Mouse (Mus musculus) heart, adult 2 months (tissue): ENCODE measurements around the gene Sds. TPM values are rescaled to one million over a fixed set of nuclear protein-coding genes. Genes with fewer than 3 reads are reported as not detected.

ENCODE experiments used
- DNase-seq, 2 experiments: peaks; one replicate each; pipeline ENCODE4 v3.0.0; 2021
- H3K27ac ChIP-seq: fragments of 200-600 bp; 2 replicates; pipeline ENCODE4 v1.8.1; 2022
- H3K27me3 ChIP-seq: fragments of 200-500 bp; 2 replicates; pipeline ENCODE4 v1.6.1; 2012; ENCODE audit warnings: mild to moderate bottlenecking, low read length, inconsistent platforms, mixed read lengths; ENCODE audit not compliant: control insufficient read depth, insufficient read depth
- H3K36me3 ChIP-seq: fragments of 200-500 bp; 2 replicates; pipeline ENCODE4 v1.6.1; 2012; ENCODE audit warnings: low read length, inconsistent platforms; ENCODE audit not compliant: control insufficient read depth, insufficient read depth
- H3K4me1 ChIP-seq: fragments of 200-500 bp; 2 replicates; pipeline ENCODE4 v1.6.1; 2011; ENCODE audit warnings: low read length; ENCODE audit not compliant: control insufficient read depth, insufficient read depth
- H3K4me3 ChIP-seq: fragments of 200-600 bp; 2 replicates; pipeline ENCODE4 v1.8.1; 2022
- H3K79me2 ChIP-seq: fragments of 200-500 bp; replicated peaks from 2 replicates; pipeline ENCODE4 v1.6.1; 2012; ENCODE audit warnings: mild to moderate bottlenecking, inconsistent platforms, low read length, moderate library complexity, mixed read lengths; ENCODE audit not compliant: control insufficient read depth, insufficient read depth
- H3K9ac ChIP-seq: fragments of 200-500 bp; 2 replicates; pipeline ENCODE4 v1.6.1; 2012; ENCODE audit warnings: low read depth, mild to moderate bottlenecking, control low read depth, inconsistent platforms, low read length, mixed read lengths
- CTCF ChIP-seq: fragments of 200-600 bp; IDR thresholded peaks from 2 replicates; pipeline ENCODE4 v1.8.1; 2022; ENCODE audit warnings: antibody characterized with exemption, mild to moderate bottlenecking, moderate library complexity
- EP300 ChIP-seq: fragments of 200-500 bp; IDR thresholded peaks from 2 replicates; pipeline ENCODE4 v1.6.1; 2011; ENCODE audit warnings: low read depth, low read length, control low read depth; ENCODE audit not compliant: insufficient read depth
- POLR2A ChIP-seq: fragments of 200-500 bp; IDR thresholded peaks from 2 replicates; pipeline ENCODE4 v1.6.1; 2011; ENCODE audit warnings: mild to moderate bottlenecking, low read depth, low read length, control low read depth; ENCODE audit not compliant: insufficient read depth
- WGBS: fragments of 180-500 bp; shearing (Covaris S2); methylation state at CpG from one replicate; pipeline ENCODE4 v1.1.7; 2018; 5-methylcytosine and 5-hydroxymethylcytosine counted together
- intact Hi-C: fragments of 180-260 bp; cut with DNase I; formaldehyde crosslinking; loops from one replicate; pipeline ENCODE4 v1.15.1; 2025
- polyA plus RNA-seq: library from polyadenylated mRNA; depleted of rRNA; stranded (reverse); fragments of >200 nt; gene quantifications from 2 replicates; pipeline ENCODE4 v1.2.3, GENCODE M21; 2012
- total RNA-seq, 2 experiments: library from RNA; stranded (reverse); gene quantifications; 2 replicates each; pipeline ENCODE4 v1.2.3; 2021

Sds gene
- total and polyA plus RNA-seq, 3 experiments: 1.2 to 10.9 (median 3.0) TPM

DNA sequence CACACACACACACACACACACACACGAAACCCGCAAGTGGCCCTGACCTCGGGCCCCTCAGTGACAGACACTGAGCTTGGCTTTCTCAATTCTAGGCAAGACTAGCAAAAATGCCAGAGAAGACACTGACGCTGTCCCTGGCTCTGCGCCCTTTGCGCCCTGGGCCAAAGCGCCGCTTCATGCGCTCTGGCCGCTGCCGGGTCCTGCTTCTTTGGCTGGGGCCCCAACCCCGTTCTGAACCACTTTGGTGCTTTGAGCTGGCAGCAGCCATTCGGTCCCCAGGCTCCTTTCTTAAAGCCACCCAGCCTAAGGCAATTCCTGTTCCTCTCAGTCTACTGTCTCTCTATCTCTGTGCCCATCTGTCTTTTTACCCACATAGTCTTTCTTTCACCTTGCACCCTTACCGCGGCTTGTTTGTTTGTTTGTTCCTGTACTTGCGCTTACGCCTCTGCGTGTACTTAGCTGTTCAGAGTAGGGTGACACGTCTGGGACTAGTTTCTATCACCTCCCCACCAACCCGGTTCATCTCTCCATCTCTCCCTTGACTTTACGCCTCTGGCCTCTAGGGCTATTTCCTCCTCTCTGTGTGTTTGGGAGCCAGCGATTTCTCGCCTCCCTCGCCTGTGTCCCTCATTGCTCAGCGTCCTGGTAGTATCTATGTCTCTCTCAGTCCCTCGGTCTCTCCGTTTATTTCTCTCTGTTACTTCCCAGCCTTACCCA, 37.2 kb upstream of the Sds start:
- 2% methylated on average over 27 of the region's 27 CpGs for whole genome bisulfite sequencing

DNA sequence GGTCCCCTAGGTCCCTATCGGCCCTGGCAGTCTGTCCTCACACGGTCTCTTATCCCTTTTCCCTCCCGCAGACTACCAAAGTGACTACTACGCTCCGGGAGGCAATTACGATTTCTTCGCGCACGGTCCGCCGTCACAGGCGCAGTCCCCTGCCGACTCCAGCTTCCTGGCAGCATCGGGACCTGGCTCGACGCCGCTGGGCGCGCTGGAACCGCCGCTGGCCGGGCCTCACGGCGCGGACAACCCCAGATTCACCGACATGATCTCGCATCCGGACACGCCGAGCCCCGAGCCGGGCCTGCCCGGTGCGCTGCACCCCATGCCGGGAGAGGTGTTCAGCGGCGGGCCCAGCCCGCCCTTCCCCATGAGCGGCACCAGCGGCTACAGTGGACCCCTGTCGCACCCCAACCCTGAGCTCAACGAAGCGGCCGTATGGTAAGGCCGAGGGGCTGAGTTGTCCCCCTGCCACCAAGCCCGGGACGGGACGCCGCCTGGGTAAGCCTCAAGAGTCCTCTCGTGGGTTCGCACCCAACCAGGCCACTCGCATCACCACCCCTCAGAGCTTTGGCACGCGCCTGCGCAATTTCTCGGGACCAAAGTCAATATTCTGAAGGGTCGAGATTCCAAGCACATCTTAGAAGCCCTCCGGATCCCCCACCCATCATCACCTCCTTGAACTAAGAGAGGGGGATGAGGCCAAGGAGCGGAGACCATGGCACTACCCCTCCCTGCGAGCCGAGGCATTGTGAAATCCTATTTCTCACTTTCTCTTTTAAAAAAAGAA, 36.2 kb upstream of the Sds start:
- peak; percentile 17 to 49 for DNase-seq
- WGBS: 1% methylated on average over 61 of the region's 61 CpGs
- peak overlapping the region; percentile 34; the same call in 1 of the 2 replicates for H3K4me3 ChIP-seq
- H3K27me3 ChIP-seq: peaks cover 21% of the 10 kb centered on the region
- H3K4me1 ChIP-seq: no peaks in the 10 kb centered on the region
- H3K36me3 ChIP-seq: no peaks in the 10 kb centered on the region
- TF ChIP-seq EP300: no peak
- no peak for TF ChIP-seq CTCF
- TF ChIP-seq POLR2A: no peak
- intact Hi-C loops: loop anchor here (2.0 kb wide), 1 partner anchor 293 kb away; no protein-coding TSS in a partner anchor
- H3K79me2 ChIP-seq: no peaks in the 10 kb centered on the region
- no peak overlapping the region for H3K9ac ChIP-seq
- H3K27ac ChIP-seq: no peak overlapping the region

More for the DNA sequence above, 37.2 kb upstream of the Sds start:
- TF ChIP-seq EP300 (no peak), CTCF (no peak), POLR2A (no peak)
- Histone ChIP-seq H3K4me1 (no peaks in the 10 kb centered on the region), H3K9ac (no peak overlapping the region), H3K4me3 (no peak overlapping the region), H3K79me2 (no peaks in the 10 kb centered on the region), H3K36me3 (no peaks in the 10 kb centered on the region), H3K27ac (no peak overlapping the region), H3K27me3 (peaks cover 24% of the 10 kb centered on the region)
- intact Hi-C loops: no loop called here
- DNase-seq: no peak

GRCm38 (mm10) chr5:120440733-120441132, 35.6 kb upstream of the Sds start:
- intact Hi-C loops: loop anchor here (2.0 kb wide), 1 partner anchor 294 kb away; no protein-coding TSS in a partner anchor
- no peak overlapping the region for H3K9ac ChIP-seq
- DNase-seq: peak; percentile 76 to 87
- no peaks in the 10 kb centered on the region for H3K36me3 ChIP-seq
- WGBS: 5% methylated on average over 14 of the region's 14 CpGs
- no peak overlapping the region for H3K27ac ChIP-seq
- no peak overlapping the region for H3K4me3 ChIP-seq
- no peaks in the 10 kb centered on the region for H3K79me2 ChIP-seq
- TF ChIP-seq CTCF: peak; percentile 82
- TF ChIP-seq EP300: no peak
- peaks cover 17% of the 10 kb centered on the region for H3K27me3 ChIP-seq
- H3K4me1 ChIP-seq: no peaks in the 10 kb centered on the region

DNA sequence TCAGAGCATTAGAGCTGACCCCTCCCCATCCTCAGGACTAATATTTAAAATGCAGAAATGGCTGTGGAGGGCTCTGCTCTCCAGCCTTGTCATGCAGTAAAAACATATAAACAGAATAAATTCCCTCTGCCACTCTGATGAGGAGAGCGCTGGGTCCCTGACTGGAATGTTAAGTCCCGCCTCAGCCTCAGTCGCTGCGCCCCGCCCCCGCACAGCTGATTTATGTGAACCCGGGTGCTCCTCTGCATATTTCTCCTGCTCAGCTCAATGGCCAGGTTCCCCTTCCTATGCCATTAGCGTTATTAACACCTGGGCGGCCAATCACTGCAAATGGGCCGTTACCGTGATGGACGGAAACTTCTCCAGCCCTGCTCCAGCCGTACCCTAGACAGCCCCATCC, 29.0 kb upstream of the Sds start:
- DNase-seq: no peak
- peaks cover 1% of the 10 kb centered on the region; the same call in 1 of the 2 replicates for H3K27me3 ChIP-seq
- H3K36me3 ChIP-seq: no peaks in the 10 kb centered on the region
- TF ChIP-seq POLR2A (no peak), CTCF (no peak), EP300 (no peak)
- no peaks in the 10 kb centered on the region for H3K4me1 ChIP-seq
- no peak overlapping the region for H3K27ac ChIP-seq
- WGBS: 33% methylated on average over 13 of the region's 13 CpGs
- H3K9ac ChIP-seq: no peak overlapping the region
- H3K79me2 ChIP-seq: no peaks in the 10 kb centered on the region
- intact Hi-C loops: no loop called here
- H3K4me3 ChIP-seq: no peak overlapping the region

DNA sequence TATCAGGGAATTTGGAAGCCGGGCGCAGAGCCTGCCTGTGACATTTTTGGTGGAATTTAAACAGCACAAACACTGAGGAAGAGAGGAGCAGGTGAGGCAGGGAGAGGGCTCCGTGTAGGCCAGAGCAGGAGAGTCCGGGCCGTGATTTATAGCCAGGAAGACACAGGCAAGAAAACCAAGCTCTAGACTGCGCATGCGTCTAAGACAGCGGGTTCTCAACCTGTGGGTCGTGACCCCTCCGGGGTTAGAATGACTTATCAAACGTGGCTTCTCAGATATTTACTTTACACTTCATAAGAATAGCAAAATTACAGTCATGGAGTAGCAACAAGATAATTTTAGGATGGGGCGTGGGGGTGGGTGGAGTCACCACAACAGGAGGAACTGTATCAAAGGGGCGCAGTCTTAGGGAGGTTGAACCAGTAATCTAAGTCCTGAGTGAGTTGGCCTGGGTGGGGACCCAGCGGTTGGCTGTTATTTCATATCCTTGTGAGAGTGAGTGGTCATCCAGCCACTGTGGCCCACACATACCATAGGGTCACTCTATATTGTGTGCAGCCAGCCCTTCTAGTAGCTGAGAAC, 21.5 kb upstream of the Sds start:
- Histone ChIP-seq H3K27ac (no peak overlapping the region), H3K4me1 (no peaks in the 10 kb centered on the region), H3K79me2 (no peaks in the 10 kb centered on the region), H3K27me3 (no peaks in the 10 kb centered on the region; the same call in 1 of the 2 replicates), H3K4me3 (no peak overlapping the region), H3K36me3 (no peaks in the 10 kb centered on the region), H3K9ac (no peak overlapping the region)
- DNase-seq: no peak
- intact Hi-C loops: no loop called here
- no peak for TF ChIP-seq EP300
- WGBS: 70% methylated on average over 14 of the region's 14 CpGs
